Mouse (Mus musculus): ENCODE data around the gene Selenbp1. TPM values are rescaled to one million over a fixed set of nuclear protein-coding genes. Genes with fewer than 3 reads are reported as not detected.

Selenbp1 gene
- total RNA-seq (2023) = 13.6 and 15.2 TPM in 2 replicates

GRCm38 (mm10) chr3:94932809-94933564 lies at the start of gene Selenbp1:
Selenbp1 (plus strand) TSS chr3:94933056.

DNA sequence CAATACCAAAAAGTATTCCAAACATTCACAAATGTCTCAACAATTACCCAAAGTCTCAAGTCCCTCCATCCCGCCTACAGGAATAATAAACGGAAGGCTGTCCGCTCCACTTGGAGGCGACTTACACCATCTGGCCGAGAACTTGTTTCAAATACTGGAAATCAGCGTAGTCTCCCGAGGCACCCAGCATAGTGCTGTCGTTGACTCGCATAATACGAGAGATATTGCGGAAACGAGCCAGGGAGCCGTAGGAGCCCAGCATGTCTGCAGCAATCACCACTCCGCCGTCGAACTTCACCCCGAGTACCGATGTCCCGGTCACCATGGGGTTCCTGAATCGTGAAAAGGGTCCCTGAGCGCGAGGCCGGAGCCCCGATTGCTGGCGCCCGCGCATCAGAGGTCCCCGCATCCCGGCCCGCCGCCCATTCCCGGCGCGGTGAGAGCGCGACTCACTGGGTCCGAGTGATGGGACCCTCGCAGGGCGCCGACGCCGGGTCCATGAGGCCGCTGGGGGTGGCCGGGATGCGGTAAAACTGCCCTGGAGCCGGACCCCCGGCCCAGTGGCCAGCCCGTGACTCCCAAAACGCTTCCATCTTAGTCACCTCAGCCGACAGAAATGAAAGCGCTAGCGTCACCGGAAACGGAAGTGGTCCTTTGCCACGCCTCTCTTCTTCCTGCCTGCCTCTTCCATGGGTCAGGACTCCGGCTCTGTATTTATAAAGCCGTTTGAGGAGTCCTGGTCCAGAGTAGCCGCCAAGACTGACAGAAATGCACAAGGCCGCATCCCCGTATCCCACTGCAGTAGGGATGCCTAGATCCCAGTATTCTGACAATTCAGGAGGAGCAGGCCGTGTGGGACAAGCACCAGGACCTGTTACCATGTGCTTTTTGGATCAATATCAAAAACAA lies 46.3 kb upstream of the Selenbp1 start, which contains the start of gene Psmb4:
TSS of gene Psmb4 (minus strand) at position 646 of the 909 bp plus-strand sequence.

GRCm38 (mm10) chr3:94953764-94954616 lies 21.1 kb downstream of the Selenbp1 start, which contains the start of gene Rfx5:
Rfx5 (plus strand) TSS chr3:94954075.

DNA sequence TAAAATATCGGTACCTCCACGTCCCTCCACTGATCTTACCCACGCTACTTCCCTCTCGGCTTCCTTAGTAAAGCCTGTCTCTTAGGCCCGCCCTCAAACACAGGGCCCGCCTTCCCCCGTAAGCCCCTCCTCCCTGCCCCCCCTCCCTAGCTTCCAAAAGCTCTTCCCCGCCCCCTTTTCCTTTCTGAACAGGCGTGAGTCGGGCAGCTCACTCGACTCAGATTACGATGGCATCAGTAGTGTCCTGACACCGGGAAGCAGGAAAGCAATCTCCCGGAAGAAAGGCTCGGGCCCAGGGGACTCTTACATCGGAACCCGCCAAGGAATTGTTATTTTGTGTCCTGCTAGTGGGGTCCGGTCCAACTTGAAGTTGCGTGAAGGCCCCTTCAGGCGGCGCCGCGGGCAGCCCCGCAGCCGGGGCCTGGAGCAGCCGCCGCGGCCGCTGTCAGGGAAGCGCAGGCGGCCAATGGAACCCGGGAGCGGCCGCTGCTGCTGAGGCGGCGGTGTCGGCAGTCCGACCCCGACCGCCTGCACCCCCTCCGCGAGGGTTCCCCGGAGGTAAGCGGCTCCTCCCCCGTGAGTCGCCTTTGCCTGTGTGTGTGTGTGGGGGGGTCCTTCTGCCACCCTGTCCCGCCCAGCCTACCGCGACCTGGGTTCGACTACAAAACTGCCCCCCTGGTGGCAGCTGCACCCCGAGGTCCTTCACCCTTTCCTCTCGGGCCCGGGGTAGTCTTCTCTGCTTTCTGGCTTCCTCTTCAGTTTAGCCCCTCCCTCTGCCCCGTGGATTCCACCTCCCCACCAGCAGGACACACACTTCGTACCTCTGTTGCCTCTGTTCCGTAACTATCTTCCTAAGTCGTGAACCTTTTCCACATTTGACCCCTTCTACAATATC lies 41.9 kb downstream of the Selenbp1 start, which contains the start of gene Pi4kb:
TSS of gene Pi4kb (plus strand) at position 204 of the 895 bp plus-strand sequence.

Other genes starting within 250 kb of the Selenbp1 start
- gene Selenbp2, start 239.5 kb upstream of the Selenbp1 start, total RNA-seq (2023) = 2.6 and 2.8 TPM in 2 replicates
- 1.5 and 1.9 TPM in 2 replicates for gene Cgn, start 146.6 kb upstream of the Selenbp1 start, total RNA-seq (2023)
- 22.3 and 31.4 TPM in 2 replicates for gene Pogz, start 95.5 kb upstream of the Selenbp1 start, total RNA-seq (2023)
- gene Psmb4, start 46.1 kb upstream of the Selenbp1 start, total RNA-seq (2023) = 193 and 208 TPM in 2 replicates
- gene Rfx5, start 21.0 kb downstream of the Selenbp1 start, total RNA-seq (2023) = 24.8 and 29.7 TPM in 2 replicates
- 27.3 and 29.8 TPM in 2 replicates for gene Pi4kb, start 41.7 kb downstream of the Selenbp1 start, total RNA-seq (2023)
- 73.8 and 95.6 TPM in 2 replicates for gene Zfp687, start 82.4 kb downstream of the Selenbp1 start, total RNA-seq (2023)
- 83.0 and 92.4 TPM in 2 replicates for gene Psmd4, start 109.6 kb downstream of the Selenbp1 start, total RNA-seq (2023)
- 29.0 and 43.7 TPM in 2 replicates for gene Pip5k1a, start 173.9 kb downstream of the Selenbp1 start, total RNA-seq (2023)
- gene Vps72, start 178.0 kb downstream of the Selenbp1 start, total RNA-seq (2023) = 25.3 and 27.4 TPM in 2 replicates
- 0.82 and 2.2 TPM in 2 replicates for gene Tmod4, start 191.4 kb downstream of the Selenbp1 start, total RNA-seq (2023)
- gene Scnm1, start 201.0 kb downstream of the Selenbp1 start, total RNA-seq (2023) = 42.2 and 43.7 TPM in 2 replicates
- 1.7 and 3.5 TPM in 2 replicates for gene Lysmd1, start 201.0 kb downstream of the Selenbp1 start, total RNA-seq (2023)
- gene Tnfaip8l2, start 209.3 kb downstream of the Selenbp1 start, total RNA-seq (2023) = 75.9 and 91.0 TPM in 2 replicates
- 1.2 and 1.7 TPM in 2 replicates for gene Sema6c, start 227.4 kb downstream of the Selenbp1 start, total RNA-seq (2023)

All from neutrophil, adult 65 days (primary cell).